Mouse (Mus musculus) forebrain, embryonic 10.5 days (tissue): ENCODE measurements around the gene Mroh3. TPM values are rescaled to one million over a fixed set of nuclear protein-coding genes. Genes with fewer than 3 reads are reported as not detected.

ENCODE experiments used
- polyA plus RNA-seq: library from polyadenylated mRNA; unstranded; fragments of >200 nt; fragmentation: Nextera tagmentation; extraction: Ambion mirVana; gene quantifications from 2 replicates; pipeline ENCODE4 v1.2.1, GENCODE M21; 2016

Gene Mroh3
- polyA plus RNA-seq, 1 experiment from 2014 or later: 0.27 TPM

Other genes starting within 250 kb of the Mroh3 start
- gene Igfn1, start 206.5 kb downstream of the Mroh3 start, polyA plus RNA-seq: not detected in 2 replicates
- gene Tmem9, start 204.7 kb downstream of the Mroh3 start, polyA plus RNA-seq: 132 and 135 TPM in 2 replicates
- not detected in 2 replicates for gene Ascl5, start 162.0 kb downstream of the Mroh3 start, polyA plus RNA-seq
- gene Cacna1s, start 160.1 kb downstream of the Mroh3 start, polyA plus RNA-seq: 0.20 TPM in 1 of 2 replicates, not detected in the other
- 5.8 and 8.8 TPM in 2 replicates for gene Kif21b, start 81.4 kb downstream of the Mroh3 start, polyA plus RNA-seq
- gene Inava, start 21.4 kb upstream of the Mroh3 start, polyA plus RNA-seq: 21.2 and 23.2 TPM in 2 replicates
- not detected in 2 replicates for gene Gpr25, start 48.0 kb upstream of the Mroh3 start, polyA plus RNA-seq
- gene Camsap2, start 133.3 kb upstream of the Mroh3 start, polyA plus RNA-seq: 11.5 and 12.9 TPM in 2 replicates
- 18.5 and 20.1 TPM in 2 replicates for gene Ddx59, start 202.4 kb upstream of the Mroh3 start, polyA plus RNA-seq